Mouse (Mus musculus) MEL (cell line): ENCODE data around the gene Hoxb7. TPM values are rescaled to one million over a fixed set of nuclear protein-coding genes. Genes with fewer than 3 reads are reported as not detected.

Experiments used
- DNase-seq: peaks from one replicate; pipeline ENCODE4 v3.0.0; 2011; ENCODE audit warnings: low read depth, low spot score
- H3K27ac ChIP-seq: 2 replicates; pipeline ENCODE4 v1.5.1; 2012; ENCODE audit warnings: low read depth, mild to moderate bottlenecking, control low read depth, low read length, moderate library complexity; ENCODE audit not compliant: control insufficient read depth
- H3K27me3 ChIP-seq, 2 experiments: fragments of 150-350 bp in 1 of 2; sonication (generic) in 1 of 2; 2 replicates each; pipeline ENCODE4 v1.6.1; 2012; ENCODE audit warnings: low read length in 2 of 2, mild to moderate bottlenecking in 2 of 2, improper control_type of control experiment in 1 of 2, moderate library complexity in 1 of 2; ENCODE audit not compliant: insufficient read depth in 2 of 2, control insufficient read depth in 1 of 2
- H3K36me3 ChIP-seq, 2 experiments: 2 replicates each; pipeline ENCODE4 v1.6.1; 2012 to 2014; ENCODE audit warnings: low read length in 2 of 2, improper control_type of control experiment in 1 of 2, inconsistent platforms in 1 of 2, mild to moderate bottlenecking in 1 of 2; ENCODE audit not compliant: insufficient read depth in 2 of 2, control insufficient read depth in 1 of 2
- H3K4me1 ChIP-seq, 2 experiments: fragments of 150-350 bp in 1 of 2; sonication (generic) in 1 of 2; 2 replicates each; pipeline ENCODE4 v1.6.1; 2012; ENCODE audit warnings: low read length in 2 of 2, improper control_type of control experiment in 1 of 2, mild to moderate bottlenecking in 1 of 2; ENCODE audit not compliant: insufficient read depth in 2 of 2, control insufficient read depth in 1 of 2
- H3K4me3 ChIP-seq, 2 experiments: fragments of 150-350 bp in 1 of 2; sonication (generic) in 1 of 2; 2 replicates each; pipeline ENCODE4 v1.5.1; 2012; ENCODE audit warnings: low read depth in 2 of 2, low read length in 2 of 2, mild to moderate bottlenecking in 2 of 2, moderate library complexity in 2 of 2, control low read depth in 1 of 2, improper control_type of control experiment in 1 of 2; ENCODE audit not compliant: control insufficient read depth in 1 of 2, insufficient read depth in 1 of 2
- H3K79me2 ChIP-seq: 2 replicates; pipeline ENCODE4 v1.6.1; 2012; ENCODE audit warnings: mild to moderate bottlenecking, low read length, moderate library complexity; ENCODE audit not compliant: control insufficient read depth, poor library complexity, insufficient read depth
- H3K9ac ChIP-seq: 2 replicates; pipeline ENCODE4 v1.6.1; 2012; ENCODE audit warnings: low read depth, mild to moderate bottlenecking, control low read depth, low read length, moderate library complexity; ENCODE audit not compliant: control insufficient read depth, poor library complexity, severe bottlenecking
- H3K9me3 ChIP-seq: fragments of 150-350 bp; sonication (generic); replicated peaks from 2 replicates; pipeline ENCODE4 v1.6.1; 2012; ENCODE audit warnings: mild to moderate bottlenecking, low read length, improper control_type of control experiment, moderate library complexity; ENCODE audit not compliant: insufficient read depth
- CTCF ChIP-seq, 3 experiments: IDR thresholded peaks in 2 of 3; conservative IDR thresholded peaks in 1 of 3; 2 replicates each; pipeline ENCODE4 v1.5.1; 2011 to 2012; ENCODE audit warnings: low read length in 3 of 3, low read depth in 2 of 3, mild to moderate bottlenecking in 2 of 3, improper control_type of control experiment in 1 of 3, inconsistent platforms in 1 of 3, mixed read lengths in 1 of 3, moderate library complexity in 1 of 3; ENCODE audit not compliant: control insufficient read depth in 1 of 3, insufficient read depth in 1 of 3, poor library complexity in 1 of 3, severe bottlenecking in 1 of 3
- GABPA ChIP-seq: IDR thresholded peaks from 2 replicates; pipeline ENCODE4 v1.6.1; 2012; ENCODE audit warnings: low read depth, mild to moderate bottlenecking, inconsistent platforms, low read length, improper control_type of control experiment, moderate library complexity
- GATA1 ChIP-seq: IDR thresholded peaks from 2 replicates; pipeline ENCODE4 v1.6.1; 2011; ENCODE audit warnings: low read depth, low read length, improper control_type of control experiment
- HCFC1 ChIP-seq: IDR thresholded peaks from 2 replicates; pipeline ENCODE4 v1.6.1; 2012; ENCODE audit warnings: low read depth, mild to moderate bottlenecking, inconsistent platforms, low read length, improper control_type of control experiment, moderate library complexity
- MAFK ChIP-seq: IDR thresholded peaks from 2 replicates; pipeline ENCODE4 v1.6.1; 2011; ENCODE audit warnings: low read depth, mild to moderate bottlenecking, low read length, improper control_type of control experiment, borderline replicate concordance
- MAX ChIP-seq: IDR thresholded peaks from 2 replicates; pipeline ENCODE4 v1.6.1; 2011; ENCODE audit warnings: low read length, improper control_type of control experiment
- MAZ ChIP-seq: IDR thresholded peaks from 2 replicates; pipeline ENCODE4 v1.6.1; 2012; ENCODE audit warnings: low read depth, mild to moderate bottlenecking, inconsistent platforms, low read length, improper control_type of control experiment
- NELFE ChIP-seq: IDR thresholded peaks from 2 replicates; pipeline ENCODE4 v1.6.1; 2011; ENCODE audit warnings: low read depth, low read length, improper control_type of control experiment
- NRF1 ChIP-seq: IDR thresholded peaks from 2 replicates; pipeline ENCODE4 v1.6.1; 2014; ENCODE audit warnings: low read depth, mild to moderate bottlenecking, inconsistent platforms, low read length, improper control_type of control experiment, moderate library complexity; ENCODE audit not compliant: poor library complexity, insufficient read depth, severe bottlenecking
- POLR2AphosphoS2 ChIP-seq: IDR thresholded peaks from 2 replicates; pipeline ENCODE4 v1.6.1; 2011; ENCODE audit warnings: low read length, improper control_type of control experiment
- SIN3A ChIP-seq: IDR thresholded peaks from 2 replicates; pipeline ENCODE4 v1.6.1; 2012; ENCODE audit warnings: low read length, improper control_type of control experiment, inconsistent platforms
- TBP ChIP-seq: IDR thresholded peaks from 2 replicates; pipeline ENCODE4 v1.8.0; 2011; ENCODE audit warnings: low read depth, low read length, improper control_type of control experiment
- UBTF ChIP-seq: IDR thresholded peaks from 2 replicates; pipeline ENCODE4 v1.6.1; 2012; ENCODE audit warnings: low read depth, mild to moderate bottlenecking, inconsistent platforms, low read length, improper control_type of control experiment, moderate library complexity, borderline replicate concordance; ENCODE audit not compliant: insufficient read depth
- ZC3H11A ChIP-seq: IDR thresholded peaks from 2 replicates; pipeline ENCODE4 v1.6.1; 2012; ENCODE audit warnings: low read depth, mild to moderate bottlenecking, inconsistent platforms, low read length, improper control_type of control experiment
- ZKSCAN1 ChIP-seq: IDR thresholded peaks from 2 replicates; pipeline ENCODE4 v1.6.1; 2012; ENCODE audit warnings: low read depth, mild to moderate bottlenecking, inconsistent platforms, low read length, improper control_type of control experiment, moderate library complexity
- ZNF384 ChIP-seq: IDR thresholded peaks from 2 replicates; pipeline ENCODE4 v1.6.1; 2012; ENCODE audit warnings: low read depth, mild to moderate bottlenecking, inconsistent platforms, low read length, improper control_type of control experiment
- polyA plus RNA-seq, 2 experiments: library from polyadenylated mRNA; stranded (reverse) in 1 of 2; unstranded in 1 of 2; fragments of >175 nt in 1 of 2; fragments of >200 nt in 1 of 2; gene quantifications; 2 replicates each; pipeline versions ENCODE4 v1.2.1 to v1.2.4; 2012; ENCODE audit warnings: low replicate concordance in 2 of 2, low read depth in 1 of 2; ENCODE audit not compliant: insufficient read length in 2 of 2, insufficient read depth in 1 of 2, missing spikeins in 1 of 2
- total RNA-seq: library from RNA; depleted of rRNA; stranded (reverse); fragments of 300-350 nt; gene quantifications from 2 replicates; pipeline ENCODE4 v1.2.3, GENCODE M21; 2012

Hoxb7 gene
- total and polyA plus RNA-seq, 3 experiments = not detected

DNA sequence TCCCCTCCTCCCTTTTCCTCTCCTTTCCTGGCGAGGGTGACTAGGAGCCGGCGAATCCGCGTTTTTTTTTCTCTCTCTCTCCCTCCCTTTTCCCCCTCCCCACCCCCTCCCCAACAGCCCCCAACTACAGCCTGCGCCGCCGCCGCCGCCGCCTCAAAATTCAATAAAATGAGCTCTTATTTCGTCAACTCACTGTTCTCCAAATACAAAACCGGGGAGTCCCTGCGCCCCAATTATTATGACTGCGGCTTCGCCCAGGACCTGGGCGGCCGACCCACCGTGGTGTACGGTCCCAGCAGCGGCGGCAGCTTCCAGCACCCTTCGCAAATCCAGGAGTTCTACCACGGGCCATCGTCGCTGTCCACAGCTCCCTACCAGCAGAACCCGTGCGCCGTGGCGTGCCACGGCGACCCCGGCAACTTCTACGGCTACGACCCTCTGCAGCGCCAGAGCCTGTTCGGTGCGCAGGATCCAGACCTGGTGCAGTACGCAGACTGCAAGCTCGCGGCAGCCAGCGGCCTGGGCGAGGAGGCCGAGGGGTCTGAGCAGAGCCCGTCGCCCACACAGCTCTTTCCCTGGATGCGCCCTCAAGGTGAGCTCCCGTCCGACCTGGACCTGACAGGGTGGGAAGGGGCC is 3.5 kb upstream of the Hoxb7 start:
- no peak overlapping the region for H3K27ac ChIP-seq
- peaks cover 2 to 7% of the 10 kb centered on the region in 2 experiments for H3K27me3 ChIP-seq
- no peaks in the 10 kb centered on the region for H3K79me2 ChIP-seq
- no peak for DNase-seq
- H3K36me3 ChIP-seq = no peaks in the 10 kb centered on the region
- H3K4me3 ChIP-seq = no peak overlapping the region
- H3K9me3 ChIP-seq = no peaks in the 10 kb centered on the region
- no peak overlapping the region for H3K9ac ChIP-seq
- TF ChIP-seq ZC3H11A (no peak), GATA1 (no peak), MAZ (no peak)
- H3K4me1 ChIP-seq = no peaks in the 10 kb centered on the region

GRCm38 (mm10) chr11:96284041-96284749 is 2.2 kb upstream of the Hoxb7 start:
- no peaks in the 10 kb centered on the region for H3K79me2 ChIP-seq
- H3K4me3 ChIP-seq = no peak overlapping the region
- no peaks in the 10 kb centered on the region for H3K4me1 ChIP-seq
- peaks cover 2 to 7% of the 10 kb centered on the region in 2 experiments for H3K27me3 ChIP-seq
- no peak overlapping the region for H3K27ac ChIP-seq
- TF ChIP-seq GABPA (no peak), TBP (no peak), ZNF384 (no peak), MAX (no peak), ZKSCAN1 (no peak), POLR2AphosphoS2 (no peak), NELFE (no peak)
- H3K9ac ChIP-seq = no peak overlapping the region
- H3K9me3 ChIP-seq = no peaks in the 10 kb centered on the region
- H3K36me3 ChIP-seq = no peaks in the 10 kb centered on the region
- DNase-seq = no peak

GRCm38 (mm10) chr11:96284774-96285734 is 1.4 kb upstream of the Hoxb7 start:
- Histone ChIP-seq H3K4me1 (no peaks in the 10 kb centered on the region), H3K27ac (no peak overlapping the region), H3K79me2 (no peaks in the 10 kb centered on the region), H3K36me3 (no peaks in the 10 kb centered on the region), H3K9ac (no peak overlapping the region), H3K27me3 (peaks cover 5 to 7% of the 10 kb centered on the region in 2 experiments), H3K4me3 (no peak overlapping the region), H3K9me3 (no peaks in the 10 kb centered on the region)
- no peak for DNase-seq
- TF ChIP-seq UBTF (no peak), SIN3A (no peak), MAFK (no peak), NRF1 (no peak), HCFC1 (no peak), CTCF (IDR thresholded peaks at IDR 0.05 in 2 of 3, conservative IDR thresholded peaks at IDR 0.05 in 1 of 3; ENCODE audit: control insufficient read depth in 1 of 3, insufficient read depth in 1 of 3, low read depth in 2 of 3, low read length in 3 of 3, poor library complexity in 1 of 3, severe bottlenecking in 1 of 3) (no peak)
